Mouse (Mus musculus): ENCODE measurements around the gene Usp40. TPM values are rescaled to one million over a fixed set of nuclear protein-coding genes. Genes with fewer than 3 reads are reported as not detected.

The Usp40 gene
- polyA plus RNA-seq (2017; shearing (Covaris generic)) = 25.0 TPM

GRCm38 (mm10) chr1:88008211-88008697, at the start of gene Usp40:
Usp40 (minus strand) TSS chr1:88008551.

DNA sequence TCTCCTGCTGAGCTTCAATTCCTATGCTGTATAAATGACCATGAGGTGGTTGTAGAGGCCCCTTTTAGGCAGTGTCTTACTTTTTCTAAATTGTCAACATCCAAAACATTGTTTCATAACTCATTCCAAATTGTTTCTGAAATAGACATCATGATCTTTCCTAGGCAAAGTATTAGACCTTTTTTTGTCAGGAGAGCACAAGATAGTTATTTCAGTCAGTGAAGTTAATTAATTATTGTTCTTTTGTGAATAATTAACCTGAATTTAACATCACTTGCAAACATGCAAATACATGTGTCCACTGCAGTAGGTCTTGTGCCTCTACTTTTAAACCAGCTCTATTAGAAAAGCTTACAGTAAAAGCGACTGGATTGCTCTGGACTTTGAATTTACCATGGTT, 46.7 kb upstream of the Usp40 start, which contains the start of gene Ugt1a10:
Ugt1a10 (plus strand) TSS at position 301 of the 400 bp plus-strand sequence.

Other genes starting within 250 kb of the Usp40 start
- 4.8 TPM for gene Sag, start 204.9 kb downstream of the Usp40 start, polyA plus RNA-seq (2017; shearing (Covaris generic))
- 58.9 TPM for gene Dgkd, start 155.3 kb downstream of the Usp40 start, polyA plus RNA-seq (2017; shearing (Covaris generic))
- not detected for gene Ugt1a10, start 46.8 kb upstream of the Usp40 start, polyA plus RNA-seq (2017; shearing (Covaris generic))
- not detected for gene Ugt1a9, start 62.2 kb upstream of the Usp40 start, polyA plus RNA-seq (2017; shearing (Covaris generic))
- not detected for gene Ugt1a8, start 79.3 kb upstream of the Usp40 start, polyA plus RNA-seq (2017; shearing (Covaris generic))
- 1.2 TPM for gene Ugt1a7c, start 86.5 kb upstream of the Usp40 start, polyA plus RNA-seq (2017; shearing (Covaris generic))
- gene Ugt1a6b, start 94.7 kb upstream of the Usp40 start, polyA plus RNA-seq (2017; shearing (Covaris generic)) = not detected
- 0.21 TPM for gene Ugt1a6a, start 126.3 kb upstream of the Usp40 start, polyA plus RNA-seq (2017; shearing (Covaris generic))
- not detected for gene Ugt1a5, start 157.5 kb upstream of the Usp40 start, polyA plus RNA-seq (2017; shearing (Covaris generic))
- not detected for gene Ugt1a2, start 192.1 kb upstream of the Usp40 start, polyA plus RNA-seq (2017; shearing (Covaris generic))
- 0.61 TPM for gene Dnajb3, start 197.2 kb upstream of the Usp40 start, polyA plus RNA-seq (2017; shearing (Covaris generic))
- not detected for gene Ugt1a1, start 203.4 kb upstream of the Usp40 start, polyA plus RNA-seq (2017; shearing (Covaris generic))
- 1.6 TPM for gene Mroh2a, start 218.4 kb upstream of the Usp40 start, polyA plus RNA-seq (2017; shearing (Covaris generic))